Mouse (Mus musculus): ENCODE measurements around the gene Oosp1. TPM values are rescaled to one million over a fixed set of nuclear protein-coding genes. Genes with fewer than 3 reads are reported as not detected.

Oosp1 gene
- polyA plus RNA-seq, 1 experiment from 2014 or later = not detected

Other genes with a start within 250 kb of the Oosp1 start
- 0.59 TPM in 1 of 2 replicates, not detected in the other for gene Ms4a4b, start 247.6 kb downstream of the Oosp1 start, polyA plus RNA-seq (2015; fragmentation: Nextera tagmentation; extraction: Ambion mirVana)
- gene Ms4a6c, start 221.8 kb downstream of the Oosp1 start, polyA plus RNA-seq (2015; fragmentation: Nextera tagmentation; extraction: Ambion mirVana) = 4.2 and 4.6 TPM in 2 replicates
- not detected in 2 replicates for gene Gm8369, start 205.2 kb downstream of the Oosp1 start, polyA plus RNA-seq (2015; fragmentation: Nextera tagmentation; extraction: Ambion mirVana)
- gene Ms4a6b, start 174.6 kb downstream of the Oosp1 start, polyA plus RNA-seq (2015; fragmentation: Nextera tagmentation; extraction: Ambion mirVana) = 4.1 and 4.5 TPM in 2 replicates
- gene Ms4a4d, start 154.3 kb downstream of the Oosp1 start, polyA plus RNA-seq (2015; fragmentation: Nextera tagmentation; extraction: Ambion mirVana) = 1.1 and 1.5 TPM in 2 replicates
- 3.5 and 3.9 TPM in 2 replicates for gene Ms4a6d, start 86.3 kb downstream of the Oosp1 start, polyA plus RNA-seq (2015; fragmentation: Nextera tagmentation; extraction: Ambion mirVana)
- 0.59 and 1.0 TPM in 2 replicates for gene Ms4a2, start 67.4 kb downstream of the Oosp1 start, polyA plus RNA-seq (2015; fragmentation: Nextera tagmentation; extraction: Ambion mirVana)
- not detected in 2 replicates for gene Ms4a3, start 50.3 kb downstream of the Oosp1 start, polyA plus RNA-seq (2015; fragmentation: Nextera tagmentation; extraction: Ambion mirVana)
- gene Oosp2, start 30.6 kb downstream of the Oosp1 start, polyA plus RNA-seq (2015; fragmentation: Nextera tagmentation; extraction: Ambion mirVana) = not detected in 2 replicates
- gene Oosp3, start 5.9 kb upstream of the Oosp1 start, polyA plus RNA-seq (2015; fragmentation: Nextera tagmentation; extraction: Ambion mirVana) = not detected in 2 replicates
- gene Gif, start 56.4 kb upstream of the Oosp1 start, polyA plus RNA-seq (2015; fragmentation: Nextera tagmentation; extraction: Ambion mirVana) = not detected in 2 replicates
- gene Mrpl16, start 79.2 kb upstream of the Oosp1 start, polyA plus RNA-seq (2015; fragmentation: Nextera tagmentation; extraction: Ambion mirVana) = 42.8 and 46.0 TPM in 2 replicates
- gene Stx3, start 128.3 kb upstream of the Oosp1 start, polyA plus RNA-seq (2015; fragmentation: Nextera tagmentation; extraction: Ambion mirVana) = 5.4 TPM in 2 replicates
- not detected in 2 replicates for gene Olfr1417, start 148.1 kb upstream of the Oosp1 start, polyA plus RNA-seq (2015; fragmentation: Nextera tagmentation; extraction: Ambion mirVana)
- not detected in 2 replicates for gene Olfr1418, start 169.9 kb upstream of the Oosp1 start, polyA plus RNA-seq (2015; fragmentation: Nextera tagmentation; extraction: Ambion mirVana)
- not detected in 2 replicates for gene Olfr1419, start 184.0 kb upstream of the Oosp1 start, polyA plus RNA-seq (2015; fragmentation: Nextera tagmentation; extraction: Ambion mirVana)
- not detected in 2 replicates for gene Olfr1420, start 195.4 kb upstream of the Oosp1 start, polyA plus RNA-seq (2015; fragmentation: Nextera tagmentation; extraction: Ambion mirVana)
- gene Patl1, start 221.2 kb upstream of the Oosp1 start, polyA plus RNA-seq (2015; fragmentation: Nextera tagmentation; extraction: Ambion mirVana) = 16.7 and 19.5 TPM in 2 replicates

All from limb, embryonic 13.5 days (tissue).